Mouse (Mus musculus): ENCODE data around the gene Ksr2. TPM values are rescaled to one million over a fixed set of nuclear protein-coding genes. Genes with fewer than 3 reads are reported as not detected.

Ksr2 gene
- total RNA-seq, 2 experiments from 2014 or later, result 0.02 to 0.05 TPM

DNA sequence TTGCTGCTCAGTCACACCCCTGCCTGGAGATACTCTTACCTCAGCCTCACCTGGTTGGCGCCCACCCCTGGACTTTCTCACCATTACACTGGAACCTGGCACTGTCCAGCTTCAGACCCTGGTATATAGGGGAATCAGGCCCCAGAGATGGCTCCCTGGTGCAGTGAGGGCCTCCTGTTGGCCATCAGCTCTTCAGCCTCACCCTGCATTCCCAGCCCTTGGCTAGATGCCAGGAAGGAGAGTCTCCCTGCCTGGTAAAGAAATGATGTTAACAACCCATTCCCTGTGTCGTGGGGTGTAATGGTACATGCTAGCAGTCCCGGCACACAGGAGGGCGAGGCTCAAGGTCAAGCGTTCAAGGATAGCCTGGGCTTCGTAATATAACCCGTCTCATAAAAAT, 256.0 kb downstream of the Ksr2 start:
- intact Hi-C loops (cut with DNase I), result no loop called here

DNA sequence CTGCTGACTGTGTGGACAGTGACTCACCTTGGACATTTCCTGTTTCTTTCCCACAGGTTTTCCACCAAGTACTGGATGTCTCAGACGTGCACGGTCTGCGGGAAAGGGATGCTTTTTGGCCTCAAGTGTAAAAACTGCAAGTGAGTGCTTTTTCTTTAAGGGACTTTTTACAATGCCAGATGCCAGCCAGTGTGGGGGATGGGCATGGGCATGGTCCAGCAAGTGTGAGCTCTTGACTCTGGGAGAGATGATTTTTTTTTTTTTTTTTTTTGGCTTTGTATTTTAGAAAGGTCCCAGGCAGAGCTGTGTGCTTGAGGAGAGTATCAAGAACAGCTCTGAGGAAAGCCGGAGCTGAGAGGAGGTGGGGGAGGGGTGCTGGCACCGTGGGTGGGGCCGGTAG, 257.6 kb downstream of the Ksr2 start:
- no peak for DNase-seq
- intact Hi-C loops (cut with DNase I), result no loop called here

More for the DNA sequence above, 256.0 kb downstream of the Ksr2 start:
- no peak for DNase-seq

DNA sequence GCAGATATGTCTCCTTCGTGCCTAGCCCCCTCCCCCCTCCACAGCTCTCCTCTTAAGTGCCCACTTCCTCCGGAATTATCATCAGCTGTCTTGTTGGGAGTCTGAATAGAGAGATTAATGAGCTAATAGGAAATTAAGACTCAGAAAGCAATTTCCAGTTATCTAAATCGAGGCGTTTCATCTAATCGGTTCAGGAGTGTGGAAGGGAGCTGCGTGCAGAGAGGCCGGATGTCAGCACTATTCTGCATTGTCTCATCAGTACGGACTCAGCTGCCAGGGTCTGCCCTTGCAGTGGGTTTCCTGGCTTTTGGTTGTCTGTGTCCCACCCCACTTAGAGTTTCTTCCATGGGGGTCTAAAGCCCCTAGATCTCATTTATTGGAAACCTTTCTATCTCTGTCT, 262.0 kb downstream of the Ksr2 start:
- no peak for DNase-seq

DNA sequence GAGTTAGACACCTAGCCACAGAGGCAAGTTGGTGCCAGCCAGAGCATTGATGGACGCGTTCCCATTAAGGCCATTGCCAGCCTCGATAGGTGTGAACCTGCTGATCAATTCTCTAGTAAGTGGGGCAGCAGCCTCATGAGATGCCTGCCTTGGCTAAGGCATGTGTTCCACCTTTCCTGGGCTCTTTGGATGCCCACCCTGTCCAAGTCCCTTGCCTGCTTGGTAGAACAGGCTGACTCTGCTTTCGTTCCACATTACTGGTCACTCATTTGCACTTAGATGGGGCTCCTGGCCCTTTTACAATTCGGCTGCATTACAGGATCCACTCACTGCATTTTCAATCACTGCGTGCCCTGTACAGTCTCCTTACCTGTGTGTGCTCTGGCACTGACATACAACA, 263.4 kb downstream of the Ksr2 start:
- DNase-seq, result no peak
- intact Hi-C loops (cut with DNase I), result no loop called here

More for the DNA sequence above, 262.0 kb downstream of the Ksr2 start:
- intact Hi-C loops (cut with DNase I), result no loop called here

DNA sequence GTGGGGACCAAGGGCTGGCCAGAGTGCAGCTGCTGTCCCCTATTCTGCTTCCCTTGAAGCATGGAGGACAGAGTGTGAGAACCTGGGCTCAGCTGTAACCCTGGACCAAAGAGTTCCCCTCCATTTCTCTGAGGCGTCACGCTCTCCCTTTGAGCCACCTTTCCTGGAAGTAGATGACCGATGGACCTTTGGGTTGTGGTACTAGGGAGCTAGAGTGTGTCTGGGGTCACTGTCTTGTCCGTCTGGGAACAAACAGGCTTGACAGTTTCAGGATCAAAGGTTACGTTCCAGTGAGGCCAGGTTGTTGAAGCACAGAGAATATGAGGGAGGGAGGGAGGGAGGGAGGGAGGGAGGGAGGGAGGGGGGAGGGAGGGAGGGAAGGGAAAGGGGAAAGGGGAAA, 264.6 kb downstream of the Ksr2 start:
- DNase-seq, result no peak
- intact Hi-C loops (cut with DNase I), result no loop called here

DNA sequence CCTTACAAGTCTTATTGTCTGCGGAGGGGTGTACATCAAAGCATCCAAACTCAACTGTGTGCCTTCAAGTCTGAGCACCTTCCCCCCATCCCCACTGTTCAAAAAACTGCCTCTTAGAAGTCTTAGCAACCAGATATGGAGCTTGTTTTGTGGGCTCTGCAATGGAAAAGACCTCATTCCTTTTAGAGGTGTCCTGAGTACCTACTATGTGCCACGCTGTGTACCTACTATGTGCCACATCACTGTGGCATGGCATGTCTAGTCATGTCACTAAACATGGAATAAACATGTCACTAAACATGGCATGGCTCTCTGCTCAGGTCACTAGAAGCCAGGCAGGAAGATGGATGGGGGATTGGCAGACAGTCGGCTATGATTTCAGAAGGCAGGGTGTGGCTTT, 268.4 kb downstream of the Ksr2 start:
- DNase-seq, result no peak
- intact Hi-C loops (cut with DNase I), result no loop called here

DNA sequence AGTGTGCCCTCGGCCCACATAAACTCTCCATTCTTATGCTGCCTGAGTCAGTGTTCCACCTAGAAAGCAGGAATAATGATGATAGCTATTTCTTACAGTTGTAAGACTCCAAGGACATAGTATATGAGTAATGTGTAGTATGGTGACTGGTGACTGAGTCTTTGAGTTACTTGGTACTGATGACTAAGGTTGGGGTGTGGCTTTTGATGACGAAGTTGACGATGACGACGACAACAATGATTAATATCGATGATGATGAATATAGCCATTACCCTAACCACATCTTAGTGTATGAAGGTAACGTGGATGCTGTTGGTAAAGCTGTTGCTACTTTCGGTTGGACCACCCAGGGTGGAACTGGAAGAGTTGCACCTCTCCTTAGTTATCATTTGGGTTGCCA, 270.7 kb downstream of the Ksr2 start:
- no peak for DNase-seq
- intact Hi-C loops (cut with DNase I), result no loop called here

DNA sequence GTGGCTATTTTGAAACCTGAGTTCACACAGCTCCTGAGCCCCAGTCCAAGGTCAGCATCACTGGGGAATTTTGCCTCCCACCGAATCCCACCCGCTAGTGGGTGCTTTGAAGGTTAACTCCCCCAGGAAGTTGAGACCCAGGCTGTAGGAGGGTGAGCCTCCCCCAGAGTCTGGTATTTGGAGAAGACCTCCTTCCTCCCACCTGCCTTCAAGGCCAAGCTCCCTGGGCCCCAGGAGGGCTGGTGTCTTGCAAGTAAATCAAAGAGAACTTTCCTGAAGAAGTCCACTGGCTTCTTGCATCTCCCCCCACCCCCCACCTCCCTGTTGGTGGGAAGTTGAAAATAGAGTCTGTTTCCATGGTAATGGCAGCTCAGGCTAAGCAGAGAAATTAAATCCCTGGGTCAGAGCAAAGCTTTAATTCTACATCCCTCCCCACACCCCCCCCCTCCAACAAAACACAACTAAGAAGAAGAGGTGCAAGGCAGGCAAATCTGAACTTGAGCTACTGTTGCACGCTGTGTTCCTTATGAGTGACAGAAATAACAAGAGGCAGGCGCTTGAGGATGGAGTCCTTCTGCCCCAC, 274.1 kb downstream of the Ksr2 start:
- no peak for DNase-seq
- intact Hi-C loops (cut with DNase I), result no loop called here

DNA sequence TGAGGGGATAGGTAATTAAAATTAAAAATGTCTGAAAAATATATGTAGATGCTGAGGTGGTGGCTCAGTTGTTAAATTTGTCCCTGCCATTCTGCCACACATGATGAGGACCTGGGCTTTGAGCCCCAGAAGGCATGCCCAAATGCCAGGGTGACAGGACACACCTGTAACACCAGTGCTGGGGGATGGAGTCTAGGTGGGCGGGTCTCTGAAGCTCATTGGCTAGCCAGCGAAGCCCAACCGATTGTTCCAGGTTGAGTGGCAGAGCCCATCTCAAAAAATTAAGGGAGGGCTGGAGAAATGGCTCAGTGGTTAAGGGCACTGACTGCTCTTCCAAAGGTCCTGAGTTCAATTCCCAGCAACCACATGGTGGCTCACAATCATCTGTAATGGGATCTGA, 274.9 kb downstream of the Ksr2 start:
- intact Hi-C loops (cut with DNase I), result no loop called here
- DNase-seq, result no peak

DNA sequence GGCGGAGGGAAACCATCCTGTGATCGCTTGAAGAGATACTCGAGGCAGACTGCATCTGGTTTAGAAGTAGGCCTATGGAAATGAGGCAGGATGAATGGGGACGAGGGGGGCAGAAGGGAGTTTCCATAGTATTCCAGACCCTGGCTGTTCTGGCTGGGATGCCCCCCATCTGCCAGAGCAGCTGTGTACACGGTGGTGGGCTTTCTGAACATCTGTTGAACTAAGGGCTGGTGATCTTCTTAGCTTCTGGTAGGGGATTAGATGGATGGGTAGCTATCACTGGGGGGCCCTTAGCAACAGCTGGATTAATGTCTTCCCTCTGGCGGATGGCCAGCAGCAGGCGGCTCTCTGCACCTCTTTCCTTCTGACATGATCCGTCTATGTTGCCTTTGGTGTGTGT, 276.0 kb downstream of the Ksr2 start:
- intact Hi-C loops (cut with DNase I), result no loop called here
- no peak for DNase-seq

DNA sequence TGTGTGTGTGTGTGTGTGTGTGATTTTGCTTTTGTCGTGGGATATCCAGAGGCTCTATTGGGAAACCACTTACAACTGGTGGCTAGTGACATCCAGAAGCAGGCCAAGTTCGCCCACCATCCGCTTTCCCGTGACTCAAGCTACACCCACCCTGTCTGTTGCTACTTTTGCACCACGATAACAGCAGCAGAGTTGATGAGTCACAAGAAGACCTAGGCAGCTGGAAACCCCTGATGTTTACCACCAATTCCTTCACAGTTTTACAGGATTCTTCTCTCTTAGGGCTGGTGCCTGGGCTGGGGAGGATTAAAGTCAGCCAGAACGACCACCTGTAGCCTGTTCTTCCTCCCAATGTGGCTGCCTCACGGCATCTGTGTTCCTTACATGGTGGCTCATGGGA, 277.5 kb downstream of the Ksr2 start:
- no peak for DNase-seq
- intact Hi-C loops (cut with DNase I), result no loop called here

DNA sequence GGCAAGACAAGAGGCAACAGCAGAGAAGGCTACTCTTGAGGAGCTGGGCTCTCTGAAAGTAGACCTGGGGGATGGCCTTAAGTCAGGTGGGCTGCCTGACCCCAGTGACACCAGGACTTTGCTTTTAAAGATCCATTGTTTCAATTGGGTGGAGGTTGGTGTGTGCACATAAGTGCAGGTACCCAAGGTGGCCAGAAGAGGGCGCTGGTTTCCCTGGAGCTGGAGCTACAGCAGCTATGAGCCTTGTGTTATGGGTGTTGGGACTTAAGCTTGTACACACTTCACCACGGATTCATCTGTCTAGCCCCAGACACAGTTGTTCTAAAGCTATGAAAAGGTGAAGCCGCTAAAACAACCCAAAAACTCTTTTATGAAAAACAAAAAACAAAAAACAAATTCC, 279.8 kb downstream of the Ksr2 start:
- intact Hi-C loops (cut with DNase I), result no loop called here
- DNase-seq, result no peak

DNA sequence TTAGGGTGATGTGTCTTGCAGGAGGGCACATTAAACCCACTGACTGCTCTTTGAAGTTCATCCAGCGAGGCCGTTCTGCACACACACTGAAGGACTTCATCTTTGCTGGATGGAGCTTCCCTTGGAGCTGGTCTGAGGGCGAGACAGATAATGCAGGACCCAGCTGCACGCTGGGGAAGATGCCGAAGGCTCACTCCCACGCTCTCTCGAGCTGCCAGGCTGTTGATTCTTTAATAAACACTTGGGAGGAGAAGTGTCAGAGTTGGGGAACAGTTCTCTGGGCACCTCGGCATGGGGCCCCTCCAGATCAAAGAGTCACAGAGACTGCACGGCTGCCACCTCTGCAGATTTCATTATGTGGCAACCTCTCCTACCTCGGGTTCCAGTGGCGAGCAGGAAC, 280.8 kb downstream of the Ksr2 start:
- no peak for DNase-seq
- intact Hi-C loops (cut with DNase I), result no loop called here

DNA sequence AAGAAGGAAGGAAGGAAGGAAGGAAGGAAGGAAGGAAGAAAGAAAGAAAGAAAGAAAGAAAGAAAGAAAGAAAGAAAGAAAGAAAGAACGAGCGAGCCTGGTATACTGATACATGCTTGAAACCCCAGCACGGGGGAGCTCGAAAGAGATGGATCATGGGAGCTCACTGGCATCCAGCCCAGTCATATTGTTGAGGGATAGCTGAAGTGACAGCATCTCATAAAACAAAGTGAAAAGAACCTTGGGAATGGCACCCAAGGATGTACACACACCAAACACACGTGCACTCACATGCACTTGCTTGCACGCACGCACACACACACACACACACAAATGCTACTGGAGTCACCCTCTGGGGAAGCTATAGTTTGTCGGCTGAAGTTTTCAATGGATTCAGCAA, 282.6 kb downstream of the Ksr2 start:
- DNase-seq, result no peak
- intact Hi-C loops (cut with DNase I), result no loop called here

DNA sequence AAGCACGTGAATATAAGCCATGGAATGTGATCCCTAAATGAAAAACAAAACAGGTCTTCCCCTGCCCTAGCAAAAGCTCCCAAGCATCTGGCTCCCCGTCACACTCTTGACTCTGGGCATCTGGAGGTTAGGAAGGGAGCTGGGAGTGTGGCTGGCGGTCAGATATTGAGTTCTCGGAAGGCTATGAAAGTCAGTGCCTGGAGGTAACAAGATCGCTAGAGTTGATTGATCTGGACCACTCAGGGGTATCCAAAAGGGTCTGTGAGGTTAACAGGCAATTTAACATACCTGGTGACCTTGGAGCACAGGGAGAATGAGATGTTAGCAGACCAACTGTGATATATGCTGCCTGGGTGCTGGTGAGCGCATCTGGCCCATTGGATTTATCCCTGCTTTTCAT, 283.8 kb downstream of the Ksr2 start:
- intact Hi-C loops (cut with DNase I), result no loop called here
- DNase-seq, result no peak

DNA sequence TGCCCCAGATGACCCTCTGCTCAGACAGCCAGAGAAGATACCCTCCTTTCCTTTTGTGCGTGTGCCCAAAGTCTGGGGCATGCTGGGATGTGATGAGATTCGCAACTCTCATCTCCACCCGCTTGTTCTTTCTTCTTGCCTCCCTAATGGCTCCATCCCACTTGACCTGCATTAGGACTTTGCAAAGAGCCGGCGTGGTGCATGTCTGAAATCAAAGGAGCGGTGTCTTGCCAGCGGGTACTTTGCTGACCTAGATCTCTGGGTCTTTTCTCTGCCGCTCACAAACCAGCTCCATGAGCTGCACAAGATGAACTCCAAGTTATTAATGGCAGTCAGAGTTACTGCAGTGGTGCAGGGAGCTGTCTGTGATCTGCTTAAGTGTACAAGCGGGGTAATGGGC, 290.6 kb downstream of the Ksr2 start:
- no peak for DNase-seq

DNA sequence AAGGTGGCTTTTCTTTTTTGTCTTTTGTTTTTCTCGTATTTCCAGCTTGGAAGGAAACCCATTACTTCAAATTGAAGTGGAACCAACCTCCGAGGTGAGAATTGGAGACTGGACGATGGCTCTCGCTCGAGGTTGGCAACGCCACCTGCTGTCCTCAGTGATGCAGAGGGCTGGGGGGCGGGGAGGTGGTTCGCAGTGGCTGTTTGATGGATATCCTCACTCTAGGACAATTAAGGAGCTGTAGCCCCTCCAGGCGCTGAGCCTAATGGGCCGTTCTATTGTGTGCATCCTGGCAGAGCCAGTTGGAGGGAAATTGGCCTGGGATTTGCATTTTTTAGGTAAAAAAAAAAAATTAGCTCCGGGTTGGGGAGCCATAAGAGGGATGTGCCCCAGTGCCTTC, 292.8 kb downstream of the Ksr2 start:
- no peak for DNase-seq
- intact Hi-C loops (cut with DNase I), result no loop called here

More for the DNA sequence above, 290.6 kb downstream of the Ksr2 start:
- intact Hi-C loops (cut with DNase I), result no loop called here

DNA sequence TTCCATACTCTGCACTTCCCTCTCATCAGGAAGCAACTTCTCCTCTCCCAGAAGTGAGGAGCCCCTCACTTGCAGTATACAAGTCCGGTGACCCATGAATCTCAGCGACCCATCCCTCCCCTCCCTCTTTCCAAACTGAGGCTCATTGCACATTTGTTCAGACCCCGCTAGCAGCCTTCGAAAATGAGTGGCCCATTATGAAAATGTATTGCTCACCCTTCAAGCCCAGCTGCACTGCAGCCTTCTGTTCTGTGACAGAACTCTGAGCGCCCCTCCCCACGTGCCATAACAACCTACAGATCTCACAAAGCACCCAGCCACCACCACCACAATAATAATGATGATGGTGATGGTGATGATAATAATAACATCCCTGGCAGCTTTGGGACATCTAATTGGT, 295.5 kb downstream of the Ksr2 start:
- DNase-seq, result no peak
- intact Hi-C loops (cut with DNase I), result no loop called here

DNA sequence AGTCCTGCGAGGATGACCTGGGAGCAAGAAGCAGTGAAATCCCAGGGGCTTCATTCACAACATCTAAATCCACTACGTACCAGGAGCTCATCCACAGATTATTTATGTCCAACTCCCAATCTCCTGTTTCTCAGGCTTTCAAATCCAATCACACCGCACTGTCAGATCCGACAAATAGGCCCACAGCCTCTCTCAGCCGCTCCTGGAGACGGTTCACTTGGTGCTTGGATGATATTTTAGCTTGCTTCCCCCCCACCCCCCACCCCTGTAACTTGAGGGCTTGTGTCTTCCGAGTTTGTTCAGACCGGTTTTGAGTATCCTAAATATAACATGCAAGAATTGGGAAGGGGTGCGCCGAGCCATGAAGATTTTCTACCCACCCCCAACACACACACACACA, 297.8 kb downstream of the Ksr2 start:
- no peak for DNase-seq
- intact Hi-C loops (cut with DNase I), result no loop called here

DNA sequence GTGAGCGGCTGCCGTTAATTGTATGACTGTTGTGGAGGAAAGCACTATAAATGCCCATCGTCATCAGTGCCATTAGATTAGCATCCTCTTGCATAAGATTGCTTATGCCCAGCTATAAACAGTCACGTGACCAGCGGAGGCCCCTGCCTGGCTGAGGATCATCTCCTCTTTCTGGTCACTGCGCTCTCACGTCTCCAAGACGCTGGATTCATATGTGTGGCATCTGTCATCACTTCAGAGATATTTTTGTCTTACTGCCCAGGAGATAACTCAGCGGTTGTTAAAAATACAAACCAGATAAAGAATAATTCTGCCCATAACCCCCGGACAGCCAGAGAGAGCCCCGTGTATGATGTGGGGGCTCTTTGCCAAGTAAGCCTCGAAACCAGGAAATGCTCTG, 298.4 kb downstream of the Ksr2 start:
- intact Hi-C loops (cut with DNase I), result no loop called here
- DNase-seq, result peak; percentile 23 to 36

DNA sequence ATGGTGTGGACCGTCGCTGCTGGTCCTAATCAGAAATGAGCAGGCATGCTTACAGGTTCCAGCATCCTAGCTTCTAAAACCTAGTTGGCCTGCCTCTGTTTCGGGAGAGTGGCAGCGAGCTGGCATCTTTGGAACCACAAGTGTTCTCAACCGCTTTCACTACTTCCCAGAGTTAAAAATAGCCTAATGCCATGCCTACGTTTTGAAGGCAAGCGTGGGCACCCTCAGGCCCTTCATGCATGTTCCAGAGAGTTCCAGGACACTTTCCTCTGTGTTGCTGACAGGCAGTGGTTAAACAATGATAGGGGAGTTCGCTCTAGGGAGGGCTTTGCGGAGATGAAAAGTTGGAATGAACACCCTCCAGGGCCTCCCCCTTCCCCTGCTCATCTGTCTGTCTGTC, 303.3 kb downstream of the Ksr2 start:
- DNase-seq, result peak; percentile 8 to 24
- intact Hi-C loops (cut with DNase I), result no loop called here

DNA sequence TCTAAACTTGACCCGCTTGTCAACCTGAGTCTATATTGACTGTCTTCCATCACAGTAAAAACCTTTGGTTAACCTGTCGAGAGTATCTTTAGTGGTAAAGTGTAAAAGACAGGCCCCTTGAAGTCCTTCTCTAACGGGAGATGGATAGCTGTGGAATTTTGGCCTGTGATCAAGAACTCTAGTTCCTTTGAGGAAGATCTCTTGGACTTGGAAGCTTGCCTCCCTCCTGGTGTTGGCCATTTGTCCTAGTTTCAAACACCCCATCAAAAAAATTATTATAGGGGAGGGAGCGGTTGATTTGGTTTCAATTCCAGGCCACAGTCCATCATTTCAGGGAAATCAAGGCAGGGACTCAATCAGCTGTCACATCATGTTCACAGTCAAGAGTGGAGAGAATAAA, 309.5 kb downstream of the Ksr2 start:
- no peak for DNase-seq
- intact Hi-C loops (cut with DNase I), result no loop called here

DNA sequence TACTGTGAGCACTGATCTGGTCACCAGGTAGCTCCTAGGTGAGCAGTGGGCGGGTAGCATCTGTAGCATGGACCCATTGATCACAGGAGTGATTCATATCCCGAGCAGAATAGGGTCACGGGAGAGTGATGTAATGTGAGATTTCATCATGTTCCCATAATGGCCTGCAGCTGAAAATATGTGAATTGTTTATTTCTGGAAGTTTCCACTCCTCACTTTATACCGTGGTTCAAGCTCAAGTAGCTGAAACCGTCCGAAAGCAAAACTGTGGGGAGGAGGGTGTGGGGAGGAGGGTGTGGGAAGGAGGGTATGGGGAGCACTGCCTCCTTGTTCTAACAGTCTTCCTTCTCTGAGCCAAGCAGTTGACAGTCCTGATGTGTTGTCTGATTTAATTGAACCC, 312.7 kb downstream of the Ksr2 start:
- intact Hi-C loops (cut with DNase I), result no loop called here
- no peak for DNase-seq

DNA sequence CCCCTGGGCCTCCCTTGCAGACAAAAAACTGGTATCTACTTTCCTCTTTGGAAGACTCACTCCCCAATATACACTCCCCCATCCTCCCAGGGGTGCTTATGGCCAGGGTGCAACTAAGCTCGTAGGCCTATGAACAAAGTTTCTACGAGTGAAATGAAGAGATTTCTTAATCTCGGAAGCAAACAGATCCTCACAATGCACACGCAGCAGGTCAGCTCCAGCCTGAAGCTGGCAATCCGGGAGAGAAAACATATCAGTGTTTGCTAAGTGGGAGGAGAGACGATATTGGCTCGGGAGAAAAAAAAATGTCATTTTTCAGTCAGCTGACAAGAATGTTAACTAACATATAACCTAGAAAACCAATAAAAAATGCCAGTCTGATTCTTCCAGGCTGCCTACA, 313.3 kb downstream of the Ksr2 start:
- DNase-seq, result no peak
- intact Hi-C loops (cut with DNase I), result no loop called here
